Mouse (Mus musculus) spleen, adult 2 months (tissue): ENCODE measurements around the gene Mrps31.

Source experiments
- CTCF ChIP-seq: fragments of 200-500 bp; IDR thresholded peaks from 2 replicates; pipeline ENCODE4 v1.5.1; 2011; ENCODE audit warnings: mild to moderate bottlenecking, inconsistent platforms; ENCODE audit not compliant: insufficient read depth, insufficient read length, insufficient replicate concordance; ENCODE audit errors: extremely low read depth
- POLR2A ChIP-seq: fragments of 200-500 bp; IDR thresholded peaks from 2 replicates; pipeline ENCODE4 v1.6.1; 2011; ENCODE audit warnings: low read depth, low read length, inconsistent platforms

DNA sequence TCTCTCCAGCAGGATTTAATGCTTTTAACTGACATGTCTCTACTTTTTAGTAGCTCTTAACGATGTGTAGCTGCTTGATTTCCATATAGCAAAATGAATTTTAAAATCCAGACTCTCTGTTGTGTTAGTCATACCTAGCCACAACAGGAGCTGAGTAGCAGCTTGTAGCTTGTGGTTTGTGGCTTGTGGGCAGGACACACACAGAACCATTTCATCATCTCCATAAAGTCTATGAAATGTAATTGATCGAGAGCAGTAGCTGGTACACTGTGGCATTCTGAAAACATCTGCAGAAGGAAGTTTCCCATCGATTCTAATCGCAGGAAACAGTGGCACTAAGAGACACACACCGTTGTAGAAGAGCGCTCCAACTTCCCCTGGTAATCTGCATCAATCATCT, 5.4 kb upstream of the Mrps31 start:
- TF ChIP-seq CTCF, result no peak
- TF ChIP-seq POLR2A, result no peak
